Mouse (Mus musculus): ENCODE measurements at regions not wholly inside any gene's neighbourhood (a gene's known extent, or its start where the extent isn't known, plus 50 kb on each side); places are given as distances from the start of the nearest gene placed in this dataset.

DNA sequence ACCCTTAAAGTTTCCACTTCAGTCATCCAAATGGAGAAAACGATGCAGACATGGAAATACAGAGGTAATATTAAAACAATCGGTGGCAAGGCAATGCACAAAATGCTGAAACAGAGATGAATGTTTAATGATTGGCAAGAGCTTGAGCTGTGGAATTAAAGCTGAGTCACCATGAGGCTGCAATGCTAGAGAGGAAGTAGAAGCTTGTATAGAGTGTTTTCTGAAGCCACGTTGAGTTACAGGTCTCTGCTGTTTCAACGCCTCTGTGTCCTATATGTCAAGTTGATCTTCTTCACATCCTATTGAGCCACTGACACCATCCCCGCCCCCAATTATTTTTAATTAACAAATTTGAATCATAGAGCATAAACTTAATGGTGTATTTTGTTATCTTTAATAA, 261.0 kb upstream of the Ctnnd2 start:
- ATAC-seq (replicated peaks in 1 of 2; ENCODE audit: insufficient read depth in 1 of 2, low FRiP score in 2 of 2, low TSS enrichment in 1 of 2, low read depth in 1 of 2, poor library complexity in 2 of 2, severe bottlenecking in 2 of 2) = peak; percentile 95 to 99

Measured in hematopoietic stem cell, adult 5-6 weeks (primary cell).